Mouse (Mus musculus): ENCODE measurements around the gene Zfp217. TPM values are rescaled to one million over a fixed set of nuclear protein-coding genes. Genes with fewer than 3 reads are reported as not detected.
A peak's percentile ranks its signal among the peaks of the same experiment; 100 is the strongest.

Zfp217 gene
- 2.7 and 3.2 TPM in 2 replicates for polyA plus RNA-seq (2015; fragmentation: Nextera tagmentation; extraction: Ambion mirVana)

DNA sequence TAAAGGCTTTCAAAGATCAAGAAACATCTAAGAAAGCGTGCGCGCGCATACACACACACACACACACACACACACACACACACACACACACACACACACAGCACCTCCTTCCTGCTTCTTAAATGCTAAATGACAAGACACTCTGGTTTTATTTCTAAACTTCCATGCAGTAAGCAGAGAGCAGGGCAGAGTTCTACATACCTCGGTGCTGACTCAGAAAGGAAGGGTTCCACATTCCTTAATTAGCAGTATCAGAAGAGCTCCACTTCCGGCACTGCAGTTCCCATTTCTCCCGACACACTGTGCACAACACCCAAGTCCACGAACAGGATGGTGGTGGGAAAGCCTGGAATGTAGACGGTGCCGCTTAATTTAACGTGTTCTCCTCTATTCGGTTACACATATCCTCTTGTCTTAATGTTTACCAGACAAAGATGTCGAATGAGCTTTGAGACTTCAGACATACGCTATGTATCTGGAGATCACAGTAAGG is at the start of gene Zfp217:
TSS of gene Zfp217 (minus strand) at position 443 of the 493 bp plus-strand sequence.
- 25% methylated on average over 14 of the region's 14 CpGs for WGBS

GRCm38 (mm10) chr2:170195542-170196089 is 47.7 kb upstream of the Zfp217 start:
- Histone ChIP-seq H3K4me2 (no peak overlapping the region), H3K27me3 (no peaks in the 10 kb centered on the region), H3K9ac (no peak overlapping the region), H3K36me3 (no peaks in the 10 kb centered on the region), H3K27ac (no peak overlapping the region), H3K9me3 (replicated peaks) (no peaks in the 10 kb centered on the region), H3K4me1 (replicated peaks) (peaks cover 20% of the 10 kb centered on the region), H3K4me3 (no peak overlapping the region)
- no peak for ATAC-seq (replicated peaks; ENCODE audit: insufficient number of reproducible peaks, insufficient read depth, low FRiP score, low read depth)
- 85% methylated on average over 12 of the region's 13 CpGs for WGBS

More for the DNA sequence above, at the start of gene Zfp217:
- Histone ChIP-seq H3K9me3 (replicated peaks) (no peaks in the 10 kb centered on the region), H3K27ac (peak within 1 kb of the TSS; percentile 82), H3K36me3 (no peaks in the 10 kb centered on the region), H3K4me2 (peak within 1 kb of the TSS; percentile 47), H3K4me3 (peak within 1 kb of the TSS; percentile 17), H3K4me1 (replicated peaks) (peaks cover 24% of the 10 kb centered on the region), H3K27me3 (no peaks in the 10 kb centered on the region), H3K9ac (no peak within 1 kb of the TSS; the same call in 1 of the 2 replicates)
- ATAC-seq (replicated peaks; ENCODE audit: insufficient number of reproducible peaks, insufficient read depth, low FRiP score, low read depth) = peak; percentile 89

DNA sequence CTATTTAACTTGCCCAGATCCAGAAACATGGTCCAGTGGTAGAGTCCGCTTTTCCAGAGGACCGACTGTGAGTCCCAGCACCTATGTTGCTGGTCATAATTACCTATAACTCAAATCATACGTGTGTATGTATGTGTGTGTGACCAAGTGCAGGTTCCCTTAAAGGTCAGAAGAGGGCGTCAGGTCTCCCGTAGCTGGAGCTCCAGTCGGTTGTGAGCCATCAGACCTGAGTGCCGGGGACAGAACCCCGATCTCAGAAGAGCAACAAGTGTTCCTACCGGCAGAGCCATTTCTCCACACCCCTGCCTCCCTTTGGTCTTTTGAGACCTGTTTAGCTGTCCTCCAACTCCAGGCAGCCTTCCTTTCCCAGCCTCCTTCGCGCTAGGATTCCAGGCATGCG is 46.9 kb upstream of the Zfp217 start:
- Histone ChIP-seq H3K27ac (no peak overlapping the region), H3K9ac (no peak overlapping the region), H3K4me1 (replicated peaks) (peaks cover 20% of the 10 kb centered on the region), H3K27me3 (no peaks in the 10 kb centered on the region), H3K36me3 (no peaks in the 10 kb centered on the region), H3K4me3 (no peak overlapping the region), H3K4me2 (no peak overlapping the region), H3K9me3 (replicated peaks) (no peaks in the 10 kb centered on the region)
- 95% methylated on average over 12 of the region's 12 CpGs for WGBS
- no peak for ATAC-seq (replicated peaks; ENCODE audit: insufficient number of reproducible peaks, insufficient read depth, low FRiP score, low read depth)

- H3K4me1 ChIP-seq (replicated peaks) = peaks cover 20% of the 10 kb centered on the region
- H3K27ac ChIP-seq = no peak overlapping the region
- no peaks in the 10 kb centered on the region for H3K36me3 ChIP-seq
- peak overlapping the region; percentile 55 for H3K4me2 ChIP-seq
- no peak overlapping the region for H3K4me3 ChIP-seq
- ATAC-seq (replicated peaks; ENCODE audit: insufficient number of reproducible peaks, insufficient read depth, low FRiP score, low read depth) = no peak
- H3K9me3 ChIP-seq (replicated peaks) = no peaks in the 10 kb centered on the region
- H3K9ac ChIP-seq = no peak overlapping the region
- no peaks in the 10 kb centered on the region for H3K27me3 ChIP-seq
- 49% methylated on average over 6 of the region's 6 CpGs for WGBS
Observed at GRCm38 (mm10) chr2:170193850-170194249, 45.9 kb upstream of the Zfp217 start.

DNA sequence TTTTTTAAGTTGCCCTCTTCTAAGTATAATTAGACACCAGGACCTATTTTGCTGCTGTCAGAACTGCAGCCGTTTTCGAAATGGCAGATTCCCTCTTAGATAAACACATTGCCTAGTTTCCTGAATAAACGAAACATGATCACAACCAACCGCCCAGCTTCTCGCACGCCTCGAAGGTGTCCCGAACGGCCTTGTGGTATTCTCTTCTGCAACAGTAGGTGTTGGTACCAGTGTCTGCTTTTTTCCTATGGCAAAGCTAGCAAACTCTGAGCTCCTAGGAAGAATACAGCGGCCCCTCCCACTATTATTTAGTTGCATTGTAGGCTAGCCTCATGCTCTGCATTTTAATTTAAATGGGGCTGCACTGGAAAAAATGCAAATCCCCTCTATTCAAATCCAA is 45.3 kb upstream of the Zfp217 start:
- no peak for ATAC-seq (replicated peaks; ENCODE audit: insufficient number of reproducible peaks, insufficient read depth, low FRiP score, low read depth)
- no peaks in the 10 kb centered on the region for H3K36me3 ChIP-seq
- H3K9me3 ChIP-seq (replicated peaks) = no peaks in the 10 kb centered on the region
- H3K27ac ChIP-seq = peak overlapping the region; percentile 68
- H3K4me2 ChIP-seq = peak overlapping the region; percentile 55
- H3K4me3 ChIP-seq = peak overlapping the region; percentile 21
- H3K27me3 ChIP-seq = no peaks in the 10 kb centered on the region
- 6% methylated on average over 10 of the region's 10 CpGs for WGBS
- peaks cover 20% of the 10 kb centered on the region for H3K4me1 ChIP-seq (replicated peaks)
- H3K9ac ChIP-seq = peak overlapping the region; percentile 34; the same call in 1 of the 2 replicates

DNA sequence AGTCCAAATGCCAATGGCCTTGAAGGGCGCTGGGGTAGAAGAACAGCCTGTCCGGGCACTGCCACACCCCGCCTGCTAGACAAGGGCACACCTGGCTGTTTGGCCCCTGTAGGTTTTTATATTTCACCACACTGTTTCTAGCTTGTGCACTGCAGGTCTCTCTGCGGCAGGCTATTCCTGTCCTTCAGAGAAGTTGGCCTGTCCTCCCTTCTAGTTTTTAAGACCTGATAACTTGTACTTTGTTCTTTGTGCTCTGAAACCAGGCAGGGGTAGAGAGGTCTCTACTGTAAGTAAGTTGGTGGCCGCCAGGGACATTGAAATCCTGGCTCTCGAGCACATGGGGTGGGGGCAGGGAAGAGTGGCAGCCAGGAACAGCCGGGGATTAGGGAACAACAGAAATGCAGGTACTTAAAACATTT is 44.8 kb upstream of the Zfp217 start:
- ATAC-seq (replicated peaks; ENCODE audit: insufficient number of reproducible peaks, insufficient read depth, low FRiP score, low read depth) = 0 out of 2 replicates have a peak, but pooled peaks have one; percentile 63
- Histone ChIP-seq H3K27me3 (no peaks in the 10 kb centered on the region), H3K27ac (peak overlapping the region; percentile 68), H3K4me1 (replicated peaks) (peaks cover 20% of the 10 kb centered on the region), H3K9ac (no peak overlapping the region), H3K4me2 (peak overlapping the region; percentile 55; the same call in 1 of the 2 replicates), H3K4me3 (peak overlapping the region; percentile 21), H3K9me3 (replicated peaks) (no peaks in the 10 kb centered on the region), H3K36me3 (no peaks in the 10 kb centered on the region)
- WGBS = 22% methylated on average over 7 of the region's 7 CpGs

- H3K9ac ChIP-seq = no peak overlapping the region
- H3K4me1 ChIP-seq (replicated peaks) = peaks cover 19% of the 10 kb centered on the region
- H3K9me3 ChIP-seq (replicated peaks) = no peaks in the 10 kb centered on the region
- no peak overlapping the region for H3K27ac ChIP-seq
- H3K27me3 ChIP-seq = no peaks in the 10 kb centered on the region
- H3K36me3 ChIP-seq = no peaks in the 10 kb centered on the region
- no peak overlapping the region for H3K4me2 ChIP-seq
- H3K4me3 ChIP-seq = no peak overlapping the region
- 88% methylated on average over 7 of the region's 7 CpGs for WGBS
- no peak for ATAC-seq (replicated peaks; ENCODE audit: insufficient number of reproducible peaks, insufficient read depth, low FRiP score, low read depth)
Observed at GRCm38 (mm10) chr2:170188721-170189120, 40.8 kb upstream of the Zfp217 start.

DNA sequence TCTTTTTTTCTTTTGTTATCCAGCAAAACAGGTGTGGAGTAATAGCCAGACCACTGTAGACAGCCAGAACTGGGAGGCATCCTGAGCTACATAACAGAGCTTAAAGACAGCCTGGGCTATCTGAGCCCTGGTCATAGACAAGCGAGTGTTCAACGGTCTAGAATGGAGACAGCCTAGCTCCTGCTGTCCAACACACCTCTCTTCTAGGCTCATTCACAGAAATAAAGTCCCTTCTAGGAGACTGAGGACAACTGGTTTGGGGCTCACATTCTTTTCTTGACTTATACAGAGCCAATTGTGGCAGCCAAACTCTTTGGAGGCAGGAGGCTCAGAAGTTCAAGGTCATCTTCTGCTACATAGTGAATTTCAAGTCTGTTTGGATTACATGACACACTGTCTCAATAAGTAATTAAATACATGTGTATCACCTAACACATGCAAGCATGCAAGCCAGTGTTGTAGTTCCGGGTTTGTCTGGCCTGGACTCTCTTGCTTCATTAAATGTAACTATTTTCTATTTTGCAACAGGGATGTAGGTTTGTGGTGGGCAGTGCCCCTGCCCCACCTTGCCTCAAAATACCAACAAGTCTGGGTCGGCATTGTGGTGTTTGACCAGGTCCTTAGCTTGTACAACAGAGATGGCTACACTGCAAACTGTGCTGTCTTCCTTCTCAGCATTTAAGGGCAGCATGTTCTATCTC is 37.4 kb upstream of the Zfp217 start:
- Histone ChIP-seq H3K27ac (peak overlapping the region; percentile 71), H3K9ac (peak overlapping the region; percentile 65; the same call in 1 of the 2 replicates), H3K4me2 (peak overlapping the region; percentile 81), H3K36me3 (no peaks in the 10 kb centered on the region), H3K9me3 (replicated peaks) (no peaks in the 10 kb centered on the region), H3K4me1 (replicated peaks) (peaks cover 6% of the 10 kb centered on the region; the same call in 1 of the 2 replicates), H3K4me3 (peak overlapping the region; percentile 59), H3K27me3 (no peaks in the 10 kb centered on the region)
- 53% methylated on average over 4 of the region's 4 CpGs for WGBS
- ATAC-seq (replicated peaks; ENCODE audit: insufficient number of reproducible peaks, insufficient read depth, low FRiP score, low read depth) = no peak

DNA sequence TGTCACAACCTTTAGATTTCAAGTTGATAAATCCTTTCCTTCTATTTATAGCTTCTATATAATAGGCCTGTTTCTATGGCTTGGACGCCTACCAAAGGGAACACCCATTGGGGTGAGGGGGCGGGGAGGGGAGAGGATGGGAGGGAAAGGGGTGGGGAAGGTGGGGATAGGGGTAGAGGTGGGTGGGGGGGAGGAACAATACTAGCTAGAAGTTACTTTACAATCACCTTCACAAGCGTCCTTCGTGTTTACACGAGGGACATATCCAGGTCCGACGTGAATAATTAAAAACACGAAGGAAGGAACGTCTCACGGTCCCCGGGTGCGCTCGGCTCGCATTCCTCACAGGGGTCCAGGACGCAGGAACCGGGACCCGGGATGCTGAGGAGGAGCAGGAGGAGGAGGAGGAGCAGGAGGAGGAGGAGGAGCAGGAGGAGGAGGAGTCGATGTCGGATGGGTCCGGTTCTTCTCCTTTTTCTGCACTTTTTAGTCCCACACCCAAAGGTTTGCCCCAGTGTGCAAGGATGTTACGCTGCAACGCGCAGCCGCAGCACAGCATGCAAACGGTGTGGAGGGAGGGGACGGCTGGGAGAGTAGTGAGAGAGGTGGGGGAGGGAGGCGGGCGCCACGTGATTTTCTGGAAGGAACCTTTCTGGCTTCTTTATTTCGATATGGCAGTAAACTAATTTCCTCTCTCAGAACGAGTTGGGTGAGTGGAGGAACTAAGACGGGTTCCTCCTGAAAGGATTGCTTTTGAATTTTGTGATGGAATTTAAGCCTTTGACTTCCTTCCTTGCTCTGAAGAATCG is 36.5 kb upstream of the Zfp217 start:
- H3K27ac ChIP-seq = peak overlapping the region; percentile 71
- H3K9ac ChIP-seq = peak overlapping the region; percentile 65
- H3K27me3 ChIP-seq = no peaks in the 10 kb centered on the region
- peaks cover 6% of the 10 kb centered on the region; the same call in 1 of the 2 replicates for H3K4me1 ChIP-seq (replicated peaks)
- H3K36me3 ChIP-seq = no peaks in the 10 kb centered on the region
- peak overlapping the region; percentile 81 for H3K4me2 ChIP-seq
- peak; percentile 85 for ATAC-seq (replicated peaks; ENCODE audit: insufficient number of reproducible peaks, insufficient read depth, low FRiP score, low read depth)
- H3K4me3 ChIP-seq = peak overlapping the region; percentile 59
- no peaks in the 10 kb centered on the region for H3K9me3 ChIP-seq (replicated peaks)
- under 1% methylated on average over 30 of the region's 33 CpGs for WGBS

DNA sequence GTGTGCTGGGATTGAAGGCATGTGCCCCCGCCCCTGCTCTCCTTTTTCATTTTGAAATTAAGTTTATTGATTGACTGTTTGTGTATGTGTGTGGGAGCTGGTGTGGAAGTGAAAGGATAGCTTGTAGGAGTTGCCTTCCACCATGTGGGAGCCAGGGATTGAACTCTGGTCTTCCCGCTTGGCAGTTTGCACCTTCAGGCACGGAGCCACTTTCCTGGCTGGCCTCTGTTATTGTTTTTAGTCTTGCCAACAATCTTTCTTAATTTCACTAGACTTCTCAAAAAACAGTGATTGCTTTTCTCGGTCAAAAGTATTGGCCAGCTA is 35.9 kb upstream of the Zfp217 start:
- WGBS = 59% methylated on average over 4 of the region's 4 CpGs

DNA sequence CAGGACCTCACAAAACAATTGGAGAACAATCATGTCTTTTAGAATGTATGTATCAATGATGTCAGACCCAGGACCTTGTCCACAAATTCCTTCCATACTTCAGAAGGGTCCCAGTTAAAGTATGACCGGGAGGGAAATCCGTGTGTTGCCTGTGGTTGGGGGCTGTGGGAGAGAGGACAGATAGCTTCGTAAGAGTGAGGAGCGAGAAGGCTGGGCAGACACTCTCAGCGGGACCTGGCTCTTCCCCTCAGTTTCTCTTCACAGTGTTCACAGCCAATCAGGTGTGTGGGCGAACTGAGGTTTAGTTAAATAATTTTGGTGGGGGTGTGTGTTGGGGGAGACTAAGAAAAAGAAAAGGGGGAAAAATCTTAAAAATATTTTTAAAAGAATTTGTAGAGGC is 34.0 kb upstream of the Zfp217 start:
- H3K27ac ChIP-seq = no peak overlapping the region
- no peak overlapping the region for H3K4me3 ChIP-seq
- H3K9ac ChIP-seq = no peak overlapping the region
- ATAC-seq (replicated peaks; ENCODE audit: insufficient number of reproducible peaks, insufficient read depth, low FRiP score, low read depth) = no peak
- H3K9me3 ChIP-seq (replicated peaks) = no peaks in the 10 kb centered on the region
- peaks cover 17% of the 10 kb centered on the region for H3K4me1 ChIP-seq (replicated peaks)
- H3K27me3 ChIP-seq = no peaks in the 10 kb centered on the region
- no peak overlapping the region for H3K4me2 ChIP-seq
- H3K36me3 ChIP-seq = no peaks in the 10 kb centered on the region
- 75% methylated on average over 6 of the region's 6 CpGs for WGBS

More for the DNA sequence above, 35.9 kb upstream of the Zfp217 start:
- Histone ChIP-seq H3K4me2 (peak overlapping the region; percentile 81), H3K27me3 (no peaks in the 10 kb centered on the region), H3K4me3 (peak overlapping the region; percentile 59; the same call in 1 of the 2 replicates), H3K27ac (peak overlapping the region; percentile 71; the same call in 1 of the 2 replicates), H3K9ac (no peak overlapping the region), H3K36me3 (no peaks in the 10 kb centered on the region), H3K4me1 (replicated peaks) (peaks cover 6% of the 10 kb centered on the region; the same call in 1 of the 2 replicates), H3K9me3 (replicated peaks) (no peaks in the 10 kb centered on the region)
- no peak for ATAC-seq (replicated peaks; ENCODE audit: insufficient number of reproducible peaks, insufficient read depth, low FRiP score, low read depth)

Measured in heart, embryonic 15.5 days (tissue).